Mouse (Mus musculus) C2C12 (cell line): ENCODE results near the gene 4930426L09Rik.

Source experiments
- CTCF ChIP-seq: IDR thresholded peaks from one replicate; pipeline ENCODE4 v1.5.1; 2011; ENCODE audit not compliant: control insufficient read depth, insufficient read depth, insufficient read length
- MYOD1 ChIP-seq: IDR thresholded peaks from one replicate; pipeline ENCODE4 v1.6.1; 2011; ENCODE audit warnings: low read depth; ENCODE audit not compliant: control insufficient read depth, insufficient read length

- TF ChIP-seq MYOD1: no peak
- TF ChIP-seq CTCF: no peak
Measured at GRCm38 (mm10) chr2:18976175-18976574, 22.0 kb upstream of the 4930426L09Rik start.
